Mouse (Mus musculus) MEL (cell line): ENCODE data around the gene E130116L18Rik. TPM values are rescaled to one million over a fixed set of nuclear protein-coding genes. Genes with fewer than 3 reads are reported as not detected.
A peak's percentile ranks its signal among the peaks of the same experiment; 100 is the strongest.

Source experiments
- DNase-seq: peaks from one replicate; pipeline ENCODE4 v3.0.0; 2011; ENCODE audit warnings: low read depth, low spot score
- H3K27ac ChIP-seq: 2 replicates; pipeline ENCODE4 v1.5.1; 2012; ENCODE audit warnings: low read depth, mild to moderate bottlenecking, control low read depth, low read length, moderate library complexity; ENCODE audit not compliant: control insufficient read depth
- H3K27me3 ChIP-seq, 2 experiments: fragments of 150-350 bp in 1 of 2; sonication (generic) in 1 of 2; 2 replicates each; pipeline ENCODE4 v1.6.1; 2012; ENCODE audit warnings: low read length in 2 of 2, mild to moderate bottlenecking in 2 of 2, improper control_type of control experiment in 1 of 2, moderate library complexity in 1 of 2; ENCODE audit not compliant: insufficient read depth in 2 of 2, control insufficient read depth in 1 of 2
- H3K36me3 ChIP-seq, 2 experiments: 2 replicates each; pipeline ENCODE4 v1.6.1; 2012 to 2014; ENCODE audit warnings: low read length in 2 of 2, improper control_type of control experiment in 1 of 2, inconsistent platforms in 1 of 2, mild to moderate bottlenecking in 1 of 2; ENCODE audit not compliant: insufficient read depth in 2 of 2, control insufficient read depth in 1 of 2
- H3K4me1 ChIP-seq, 2 experiments: fragments of 150-350 bp in 1 of 2; sonication (generic) in 1 of 2; 2 replicates each; pipeline ENCODE4 v1.6.1; 2012; ENCODE audit warnings: low read length in 2 of 2, improper control_type of control experiment in 1 of 2, mild to moderate bottlenecking in 1 of 2; ENCODE audit not compliant: insufficient read depth in 2 of 2, control insufficient read depth in 1 of 2
- H3K4me3 ChIP-seq, 2 experiments: fragments of 150-350 bp in 1 of 2; sonication (generic) in 1 of 2; 2 replicates each; pipeline ENCODE4 v1.5.1; 2012; ENCODE audit warnings: low read depth in 2 of 2, low read length in 2 of 2, mild to moderate bottlenecking in 2 of 2, moderate library complexity in 2 of 2, control low read depth in 1 of 2, improper control_type of control experiment in 1 of 2; ENCODE audit not compliant: control insufficient read depth in 1 of 2, insufficient read depth in 1 of 2
- H3K79me2 ChIP-seq: 2 replicates; pipeline ENCODE4 v1.6.1; 2012; ENCODE audit warnings: mild to moderate bottlenecking, low read length, moderate library complexity; ENCODE audit not compliant: control insufficient read depth, poor library complexity, insufficient read depth
- H3K9ac ChIP-seq: 2 replicates; pipeline ENCODE4 v1.6.1; 2012; ENCODE audit warnings: low read depth, mild to moderate bottlenecking, control low read depth, low read length, moderate library complexity; ENCODE audit not compliant: control insufficient read depth, poor library complexity, severe bottlenecking
- H3K9me3 ChIP-seq: fragments of 150-350 bp; sonication (generic); replicated peaks from 2 replicates; pipeline ENCODE4 v1.6.1; 2012; ENCODE audit warnings: mild to moderate bottlenecking, low read length, improper control_type of control experiment, moderate library complexity; ENCODE audit not compliant: insufficient read depth
- BHLHE40 ChIP-seq: IDR thresholded peaks from 2 replicates; pipeline ENCODE4 v1.6.1; 2012; ENCODE audit warnings: low read depth, mild to moderate bottlenecking, inconsistent platforms, low read length, improper control_type of control experiment, borderline replicate concordance
- CHD2 ChIP-seq: IDR thresholded peaks from 2 replicates; pipeline ENCODE4 v1.6.1; 2011; ENCODE audit warnings: low read length, improper control_type of control experiment
- EP300 ChIP-seq, 2 experiments: IDR thresholded peaks; 2 replicates each; pipeline ENCODE4 v1.6.1; 2011; ENCODE audit warnings: improper control_type of control experiment in 2 of 2, low read length in 2 of 2, low read depth in 1 of 2, mild to moderate bottlenecking in 1 of 2
- GATA1 ChIP-seq: IDR thresholded peaks from 2 replicates; pipeline ENCODE4 v1.6.1; 2011; ENCODE audit warnings: low read depth, low read length, improper control_type of control experiment
- HCFC1 ChIP-seq: IDR thresholded peaks from 2 replicates; pipeline ENCODE4 v1.6.1; 2012; ENCODE audit warnings: low read depth, mild to moderate bottlenecking, inconsistent platforms, low read length, improper control_type of control experiment, moderate library complexity
- KAT2A ChIP-seq: conservative IDR thresholded peaks from 2 replicates; pipeline ENCODE4 v1.6.1; 2012; ENCODE audit warnings: low read depth, low read length, improper control_type of control experiment, inconsistent platforms
- MAX ChIP-seq: IDR thresholded peaks from 2 replicates; pipeline ENCODE4 v1.6.1; 2011; ENCODE audit warnings: low read length, improper control_type of control experiment
- MAZ ChIP-seq: IDR thresholded peaks from 2 replicates; pipeline ENCODE4 v1.6.1; 2012; ENCODE audit warnings: low read depth, mild to moderate bottlenecking, inconsistent platforms, low read length, improper control_type of control experiment
- MXI1 ChIP-seq: IDR thresholded peaks from 2 replicates; pipeline ENCODE4 v1.6.1; 2011; ENCODE audit warnings: mild to moderate bottlenecking, low read depth, low read length, improper control_type of control experiment
- NRF1 ChIP-seq: IDR thresholded peaks from 2 replicates; pipeline ENCODE4 v1.6.1; 2014; ENCODE audit warnings: low read depth, mild to moderate bottlenecking, inconsistent platforms, low read length, improper control_type of control experiment, moderate library complexity; ENCODE audit not compliant: poor library complexity, insufficient read depth, severe bottlenecking
- POLR2AphosphoS5 ChIP-seq: IDR thresholded peaks from 2 replicates; pipeline ENCODE4 v1.6.1; 2012; ENCODE audit warnings: low read depth, borderline replicate concordance, mild to moderate bottlenecking, inconsistent platforms, low read length, moderate library complexity, mixed read lengths
- SIN3A ChIP-seq: IDR thresholded peaks from 2 replicates; pipeline ENCODE4 v1.6.1; 2012; ENCODE audit warnings: low read length, improper control_type of control experiment, inconsistent platforms
- SMC3 ChIP-seq: IDR thresholded peaks from 2 replicates; pipeline ENCODE4 v1.6.1; 2011; ENCODE audit warnings: low read depth, low read length, improper control_type of control experiment
- TAL1 ChIP-seq: IDR thresholded peaks from 2 replicates; pipeline ENCODE4 v1.6.1; 2012; ENCODE audit warnings: mild to moderate bottlenecking, inconsistent platforms, low read length, moderate library complexity, mixed read lengths
- TBP ChIP-seq: IDR thresholded peaks from 2 replicates; pipeline ENCODE4 v1.8.0; 2011; ENCODE audit warnings: low read depth, low read length, improper control_type of control experiment
- USF2 ChIP-seq, 2 experiments: IDR thresholded peaks; 2 replicates each; pipeline ENCODE4 v1.6.1; 2011 to 2012; ENCODE audit warnings: improper control_type of control experiment in 2 of 2, low read length in 2 of 2, borderline replicate concordance in 1 of 2, inconsistent platforms in 1 of 2, low read depth in 1 of 2, mild to moderate bottlenecking in 1 of 2; ENCODE audit not compliant: insufficient read depth in 1 of 2
- ZC3H11A ChIP-seq: IDR thresholded peaks from 2 replicates; pipeline ENCODE4 v1.6.1; 2012; ENCODE audit warnings: low read depth, mild to moderate bottlenecking, inconsistent platforms, low read length, improper control_type of control experiment
- ZKSCAN1 ChIP-seq: IDR thresholded peaks from 2 replicates; pipeline ENCODE4 v1.6.1; 2012; ENCODE audit warnings: low read depth, mild to moderate bottlenecking, inconsistent platforms, low read length, improper control_type of control experiment, moderate library complexity
- ZMIZ1 ChIP-seq: IDR thresholded peaks from 2 replicates; pipeline ENCODE4 v1.6.1; 2012; ENCODE audit warnings: low read depth, mild to moderate bottlenecking, inconsistent platforms, low read length, improper control_type of control experiment, moderate library complexity
- ZNF384 ChIP-seq: IDR thresholded peaks from 2 replicates; pipeline ENCODE4 v1.6.1; 2012; ENCODE audit warnings: low read depth, mild to moderate bottlenecking, inconsistent platforms, low read length, improper control_type of control experiment
- polyA plus RNA-seq, 2 experiments: library from polyadenylated mRNA; stranded (reverse) in 1 of 2; unstranded in 1 of 2; fragments of >175 nt in 1 of 2; fragments of >200 nt in 1 of 2; gene quantifications; 2 replicates each; pipeline versions ENCODE4 v1.2.1 to v1.2.4; 2012; ENCODE audit warnings: low replicate concordance in 2 of 2, low read depth in 1 of 2; ENCODE audit not compliant: insufficient read length in 2 of 2, insufficient read depth in 1 of 2, missing spikeins in 1 of 2
- total RNA-seq: library from RNA; depleted of rRNA; stranded (reverse); fragments of 300-350 nt; gene quantifications from 2 replicates; pipeline ENCODE4 v1.2.3, GENCODE M21; 2012

Gene E130116L18Rik
- total and polyA plus RNA-seq, 3 experiments = not detected

DNA sequence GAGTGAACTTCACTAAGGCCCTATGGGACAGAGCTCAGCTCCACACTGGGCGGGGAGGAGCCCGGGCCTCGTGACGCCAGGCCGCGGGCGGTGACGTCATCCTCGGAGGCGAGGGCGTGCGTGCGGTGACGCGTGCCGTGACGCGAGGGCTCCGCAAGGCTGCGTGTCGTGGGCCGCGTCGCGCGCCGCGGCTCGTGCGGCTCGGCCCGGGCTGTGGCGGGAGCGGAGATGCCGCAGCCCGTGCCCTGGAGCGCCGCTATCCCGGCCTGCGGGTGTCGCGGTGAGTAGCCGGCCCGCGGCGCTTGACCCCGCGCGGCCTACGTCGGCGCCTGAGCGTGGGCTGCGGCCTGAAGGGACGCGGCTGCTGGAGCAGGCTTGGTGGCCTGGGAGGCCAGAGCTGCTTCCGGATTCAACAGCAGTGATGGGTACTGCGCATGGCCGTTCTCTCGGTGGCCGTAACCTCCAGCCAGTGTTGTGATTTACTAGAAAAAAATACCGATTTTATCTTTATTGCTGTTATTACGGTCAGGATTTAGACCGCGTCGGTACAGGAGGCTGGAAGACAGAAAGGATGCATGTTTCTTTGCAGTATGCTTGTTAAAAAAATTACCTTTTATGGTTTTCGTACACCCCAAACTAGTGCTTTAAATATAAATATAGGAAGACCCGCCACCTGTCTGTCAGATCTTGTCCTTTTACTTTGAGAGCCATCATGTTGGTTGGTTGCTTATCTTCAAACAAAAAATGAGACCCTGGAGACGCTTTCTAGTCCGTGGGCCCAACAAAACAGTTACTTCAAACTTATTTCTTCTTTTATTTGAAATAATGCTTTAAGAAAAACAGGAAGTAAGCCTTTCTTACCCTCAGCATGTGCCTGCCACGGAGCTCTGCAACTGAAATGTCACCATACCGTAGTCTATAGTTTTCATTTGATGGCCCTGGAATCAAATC is at the start of gene E130116L18Rik (continued):
- peak; percentile 61; the same call in 1 of the 2 replicates for TF ChIP-seq HCFC1
- peak; percentile 74 for TF ChIP-seq MAX
- peak; percentile 25; the same call in 1 of the 2 replicates for TF ChIP-seq GATA1
- TF ChIP-seq BHLHE40 = no peak; the same call in 1 of the 2 replicates
- peak; percentile 57 for TF ChIP-seq ZNF384
- TF ChIP-seq, all 39 proteins: peak for 16

DNA sequence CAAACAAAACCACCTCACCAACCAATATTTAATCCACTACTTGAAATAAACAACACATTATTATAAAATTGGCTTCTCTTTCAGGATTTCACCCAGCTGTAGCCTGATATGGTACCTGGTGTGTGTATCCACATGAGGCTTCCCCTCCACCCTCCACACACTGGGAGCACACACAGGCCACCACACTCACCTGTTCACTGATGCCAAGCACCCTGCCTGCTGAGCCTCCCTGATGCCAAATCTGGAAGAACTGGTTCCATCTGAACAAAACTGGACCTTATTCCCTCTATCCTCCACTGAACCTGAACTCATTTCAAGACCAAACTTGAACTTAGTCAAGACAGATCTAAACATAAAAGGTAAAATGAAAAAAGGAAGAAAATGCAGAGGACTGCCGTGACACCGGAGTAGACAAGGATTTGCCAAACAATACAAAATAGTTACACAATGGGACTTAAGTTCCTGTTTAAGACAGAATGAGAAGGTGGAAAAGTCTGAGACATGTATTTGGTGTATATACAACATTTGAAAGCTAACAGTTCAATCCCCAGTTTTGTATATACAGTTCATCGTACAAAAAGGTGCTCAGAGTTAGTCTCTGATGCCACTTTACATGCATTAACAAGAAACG is 45.4 kb upstream of the E130116L18Rik start:
- H3K79me2 ChIP-seq = no peaks in the 10 kb centered on the region
- no peaks in the 10 kb centered on the region for H3K4me1 ChIP-seq
- H3K4me3 ChIP-seq = no peak overlapping the region
- H3K36me3 ChIP-seq = no peaks in the 10 kb centered on the region; a peak in 1 of 4 replicates
- H3K27me3 ChIP-seq = no peaks in the 10 kb centered on the region
- H3K9ac ChIP-seq = no peak overlapping the region
- no peaks in the 10 kb centered on the region for H3K9me3 ChIP-seq
- H3K27ac ChIP-seq = no peak overlapping the region
- no peak for DNase-seq
- no peak for TF ChIP-seq SMC3
- no peak for TF ChIP-seq ZKSCAN1
- no peak for TF ChIP-seq SIN3A
- TF ChIP-seq EP300 (IDR thresholded peaks at IDR 0.05; ENCODE audit: low read depth in 1 of 2, low read length in 2 of 2) = no peak
- no peak for TF ChIP-seq MAZ
- TF ChIP-seq POLR2AphosphoS5 = no peak
- TF ChIP-seq CHD2 = no peak
- no peak for TF ChIP-seq USF2 (IDR thresholded peaks at IDR 0.05; ENCODE audit: borderline replicate concordance in 1 of 2, insufficient read depth in 1 of 2, low read depth in 1 of 2, low read length in 2 of 2)

DNA sequence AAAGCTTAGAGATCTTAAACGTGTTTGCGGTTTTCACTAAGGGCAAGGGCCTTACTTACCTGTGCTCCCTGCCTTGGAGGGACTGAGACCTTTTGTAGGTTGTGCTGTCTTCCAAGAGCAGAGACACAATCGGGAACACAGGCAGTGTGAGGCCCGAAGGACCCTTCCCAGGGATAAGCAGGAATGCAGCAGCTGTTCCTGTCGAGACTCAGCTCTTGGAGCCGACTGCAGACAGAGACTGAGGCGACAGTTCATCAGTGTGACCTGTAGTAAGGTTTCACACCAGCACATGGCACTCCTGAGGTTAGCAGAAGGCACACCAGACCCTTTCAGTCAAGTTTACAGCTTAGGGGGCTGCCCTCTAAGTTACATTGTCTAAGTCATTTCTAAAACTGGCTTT is 39.3 kb upstream of the E130116L18Rik start:
- no peaks in the 10 kb centered on the region for H3K27me3 ChIP-seq
- no peaks in the 10 kb centered on the region for H3K36me3 ChIP-seq
- H3K4me3 ChIP-seq = no peak overlapping the region
- no peak overlapping the region for H3K27ac ChIP-seq
- no peaks in the 10 kb centered on the region for H3K79me2 ChIP-seq
- H3K9me3 ChIP-seq = no peaks in the 10 kb centered on the region
- no peaks in the 10 kb centered on the region for H3K4me1 ChIP-seq
- DNase-seq = no peak
- no peak overlapping the region for H3K9ac ChIP-seq
- TF ChIP-seq ZC3H11A = no peak
- no peak for TF ChIP-seq KAT2A
- TF ChIP-seq MXI1 = no peak
- TF ChIP-seq TAL1 = no peak
- no peak for TF ChIP-seq GATA1
- no peak for TF ChIP-seq ZMIZ1
- TF ChIP-seq NRF1 = no peak
- no peak for TF ChIP-seq TBP
- TF ChIP-seq HCFC1 = no peak
- no peak for TF ChIP-seq SIN3A
